Mouse (Mus musculus) adrenal gland (tissue): ENCODE measurements around the gene Gm17660.

ENCODE experiments used
- intact Hi-C: fragments of 180-260 bp; cut with DNase I; formaldehyde crosslinking; loops from one replicate; pipeline ENCODE4 v1.15.1; 2025
- long read RNA-seq, 2 experiments: library from polyadenylated mRNA; unstranded; transcript quantifications; one replicate each; pipeline ENCODE4 v2.0.0; 2020; ENCODE audit warnings: borderline replicate concordance in 1 of 2; ENCODE audit not compliant: insufficient replicate concordance in 1 of 2

Gene Gm17660
- long read RNA-seq, experiment 1, result 0 reads
- long read RNA-seq, experiment 2, result 0 reads

GRCm38 (mm10) chr5:104077508-104077907 lies at the start of gene Gm17660:
TSS of gene Gm17660 (minus strand) at chr5:104077608.
- intact Hi-C loops, result no loop called here

GRCm38 (mm10) chr5:104126561-104127320 lies 49.3 kb upstream of the Gm17660 start:
- intact Hi-C loops, result loop anchor here (10.0 kb wide), 1 partner anchor 318 kb away; no protein-coding TSS in a partner anchor

- intact Hi-C loops, result loop anchor here (10.0 kb wide), 1 partner anchor 321 kb away; no protein-coding TSS in a partner anchor
Observed at GRCm38 (mm10) chr5:104124016-104124658, 46.7 kb upstream of the Gm17660 start.

- intact Hi-C loops, result no loop called here
Observed at GRCm38 (mm10) chr5:104115890-104116289, 38.5 kb upstream of the Gm17660 start.

GRCm38 (mm10) chr5:104115118-104115517 lies 37.7 kb upstream of the Gm17660 start:
- intact Hi-C loops, result no loop called here

GRCm38 (mm10) chr5:104113491-104114172 lies 36.2 kb upstream of the Gm17660 start, which contains the start of gene Sparcl1:
TSS of gene Sparcl1 (minus strand) at chr5:104113733.
- intact Hi-C loops, result no loop called here

GRCm38 (mm10) chr5:104112511-104112910 lies 35.1 kb upstream of the Gm17660 start:
- intact Hi-C loops, result no loop called here

- intact Hi-C loops, result no loop called here
Observed at GRCm38 (mm10) chr5:104112016-104112415, 34.6 kb upstream of the Gm17660 start.

GRCm38 (mm10) chr5:104110171-104110920 lies 32.9 kb upstream of the Gm17660 start:
- intact Hi-C loops, result no loop called here

GRCm38 (mm10) chr5:104109516-104109915 lies 32.1 kb upstream of the Gm17660 start:
- intact Hi-C loops, result no loop called here

- intact Hi-C loops, result no loop called here
Observed at GRCm38 (mm10) chr5:104108879-104109369, 31.5 kb upstream of the Gm17660 start.

GRCm38 (mm10) chr5:104108127-104108875 lies 30.9 kb upstream of the Gm17660 start:
- intact Hi-C loops, result no loop called here

- intact Hi-C loops, result no loop called here
Observed at GRCm38 (mm10) chr5:104104111-104104510, 26.7 kb upstream of the Gm17660 start.

- intact Hi-C loops, result no loop called here
Observed at GRCm38 (mm10) chr5:104103171-104103570, 25.8 kb upstream of the Gm17660 start.

GRCm38 (mm10) chr5:104101678-104102531 lies 24.5 kb upstream of the Gm17660 start:
- intact Hi-C loops, result no loop called here

- intact Hi-C loops, result no loop called here
Observed at GRCm38 (mm10) chr5:104096078-104096938, 18.9 kb upstream of the Gm17660 start.

- intact Hi-C loops, result no loop called here
Observed at GRCm38 (mm10) chr5:104095416-104096077, 18.1 kb upstream of the Gm17660 start.

GRCm38 (mm10) chr5:104089751-104090150 lies 12.3 kb upstream of the Gm17660 start:
- intact Hi-C loops, result no loop called here
